Mouse (Mus musculus) limb, embryonic 14.5 days (tissue): ENCODE data around the gene Cox8c. TPM values are rescaled to one million over a fixed set of nuclear protein-coding genes. Genes with fewer than 3 reads are reported as not detected.

Experiments
- ATAC-seq: fragments of 200-750 bp; cut with Nextera tagmentation; 2 replicates; pipeline ENCODE4 v1.8.0; 2017; ENCODE audit warnings: low read depth, moderate number of reproducible peaks, moderate TSS enrichment; ENCODE audit not compliant: low FRiP score
- DNase-seq: peaks from one replicate; pipeline ENCODE4 v3.0.0-alpha.2; 2015; ENCODE audit warnings: low spot score
- H3K27ac ChIP-seq: fragments of 300-500 bp; sonication (generic); replicated peaks from 2 replicates; pipeline ENCODE4 v1.5.1; 2014; ENCODE audit warnings: low read depth, mild to moderate bottlenecking, low read length, moderate library complexity, mixed read lengths
- H3K27me3 ChIP-seq: fragments of 300-500 bp; sonication (generic); 2 replicates; pipeline ENCODE4 v1.6.1; 2014; ENCODE audit warnings: low read length, mixed read lengths; ENCODE audit not compliant: control insufficient read depth, insufficient read depth
- H3K36me3 ChIP-seq: fragments of 300-500 bp; sonication (generic); 2 replicates; pipeline ENCODE4 v1.6.1; 2014; ENCODE audit warnings: mild to moderate bottlenecking, low read length, moderate library complexity, mixed read lengths; ENCODE audit not compliant: control insufficient read depth, insufficient read depth
- H3K4me1 ChIP-seq: fragments of 300-500 bp; sonication (generic); 2 replicates; pipeline ENCODE4 v1.6.1; 2014; ENCODE audit warnings: antibody characterized with exemption, low read length, mixed read lengths; ENCODE audit not compliant: control insufficient read depth, insufficient read depth
- H3K4me2 ChIP-seq: fragments of 300-500 bp; sonication (generic); replicated peaks from 2 replicates; pipeline ENCODE4 v1.6.1; 2014; ENCODE audit warnings: low read depth, mild to moderate bottlenecking, low read length, moderate library complexity; ENCODE audit not compliant: severe bottlenecking
- H3K4me3 ChIP-seq: fragments of 300-500 bp; sonication (generic); replicated peaks from 2 replicates; pipeline ENCODE4 v1.5.1; 2014; ENCODE audit warnings: low read length
- H3K9ac ChIP-seq: fragments of 300-500 bp; sonication (generic); 2 replicates; pipeline ENCODE4 v1.6.1; 2014; ENCODE audit warnings: mild to moderate bottlenecking, low read depth, low read length, moderate library complexity; ENCODE audit not compliant: severe bottlenecking
- H3K9me3 ChIP-seq: fragments of 300-500 bp; sonication (generic); 2 replicates; pipeline ENCODE4 v1.6.1; 2016; ENCODE audit warnings: low read length; ENCODE audit not compliant: control insufficient read depth
- POLR2A ChIP-seq: fragments of 200-500 bp; IDR thresholded peaks from 2 replicates; pipeline ENCODE4 v1.8.0; 2012; ENCODE audit warnings: inconsistent platforms, mild to moderate bottlenecking, moderate library complexity, borderline replicate concordance; ENCODE audit not compliant: insufficient read depth, insufficient read length; ENCODE audit errors: extremely low read depth
- WGBS: fragments of 180-500 bp; shearing (Covaris S2); extraction: QIAGEN DNeasy Blood & Tissue Kit; methylation state at CpG from one replicate; pipeline ENCODE4 v1.1.7; 2014; 5-methylcytosine and 5-hydroxymethylcytosine counted together
- polyA plus RNA-seq, 2 experiments: library from polyadenylated mRNA; depleted of rRNA in 1 of 2; stranded (reverse) in 1 of 2; unstranded in 1 of 2; fragments of >200 nt; fragmentation: Nextera tagmentation in 1 of 2; extraction: Ambion mirVana in 1 of 2; gene quantifications; 2 replicates each; pipeline versions ENCODE4 v1.2.1 to v1.2.3; 2012 to 2014

Cox8c gene
- polyA plus RNA-seq, 2 experiments, result not detected

GRCm38 (mm10) chr12:102908191-102908590 lies 9.1 kb downstream of the Cox8c start:
- H3K27ac ChIP-seq, result no peak overlapping the region
- no peaks in the 10 kb centered on the region for H3K36me3 ChIP-seq
- no peaks in the 10 kb centered on the region for H3K9me3 ChIP-seq
- no peak overlapping the region for H3K4me2 ChIP-seq
- TF ChIP-seq POLR2A, result no peak
- H3K27me3 ChIP-seq, result no peaks in the 10 kb centered on the region
- WGBS, result 43% methylated on average over 3 of the region's 3 CpGs
- H3K4me1 ChIP-seq, result no peaks in the 10 kb centered on the region
- H3K9ac ChIP-seq, result no peak overlapping the region
- ATAC-seq (no peak), DNase-seq (no peak)
- H3K4me3 ChIP-seq, result no peak overlapping the region

- no peaks in the 10 kb centered on the region for H3K9me3 ChIP-seq
- WGBS, result 12% methylated on average over 2 of the region's 2 CpGs
- no peak overlapping the region for H3K9ac ChIP-seq
- H3K4me2 ChIP-seq, result no peak overlapping the region
- no peak for TF ChIP-seq POLR2A
- H3K36me3 ChIP-seq, result no peaks in the 10 kb centered on the region
- H3K4me1 ChIP-seq, result no peaks in the 10 kb centered on the region
- H3K4me3 ChIP-seq, result no peak overlapping the region
- ATAC-seq (no peak), DNase-seq (no peak)
- H3K27ac ChIP-seq, result no peak overlapping the region
- H3K27me3 ChIP-seq, result no peaks in the 10 kb centered on the region
Measured at GRCm38 (mm10) chr12:102916073-102916472, 17.0 kb downstream of the Cox8c start.

GRCm38 (mm10) chr12:102929764-102930163 lies 30.6 kb downstream of the Cox8c start:
- Histone ChIP-seq H3K4me3 (no peak overlapping the region), H3K4me2 (no peak overlapping the region), H3K36me3 (no peaks in the 10 kb centered on the region), H3K27me3 (no peaks in the 10 kb centered on the region), H3K27ac (no peak overlapping the region), H3K9ac (no peak overlapping the region), H3K9me3 (no peaks in the 10 kb centered on the region), H3K4me1 (no peaks in the 10 kb centered on the region)
- no peak for DNase-seq
- no peak for ATAC-seq
- TF ChIP-seq POLR2A, result no peak
- WGBS, result 67% methylated on average over 4 of the region's 4 CpGs

GRCm38 (mm10) chr12:102930335-102930734 lies 31.2 kb downstream of the Cox8c start:
- Histone ChIP-seq H3K4me2 (no peak overlapping the region), H3K4me1 (no peaks in the 10 kb centered on the region), H3K27ac (no peak overlapping the region), H3K36me3 (no peaks in the 10 kb centered on the region), H3K4me3 (no peak overlapping the region), H3K27me3 (no peaks in the 10 kb centered on the region), H3K9me3 (no peaks in the 10 kb centered on the region), H3K9ac (no peak overlapping the region)
- ATAC-seq (no peak), DNase-seq (no peak)
- TF ChIP-seq POLR2A, result no peak
- WGBS, result 57% methylated on average over 1 of the region's 1 CpGs

- Histone ChIP-seq H3K4me3 (no peak overlapping the region), H3K27ac (no peak overlapping the region), H3K27me3 (no peaks in the 10 kb centered on the region), H3K9ac (no peak overlapping the region), H3K4me1 (no peaks in the 10 kb centered on the region), H3K36me3 (no peaks in the 10 kb centered on the region), H3K9me3 (no peaks in the 10 kb centered on the region), H3K4me2 (no peak overlapping the region)
- DNase-seq (no peak), ATAC-seq (no peak)
- WGBS, result 84% methylated on average over 7 of the region's 7 CpGs
- no peak for TF ChIP-seq POLR2A
Measured at GRCm38 (mm10) chr12:102930789-102931188, 31.7 kb downstream of the Cox8c start.

- Histone ChIP-seq H3K27ac (no peak overlapping the region), H3K4me1 (no peaks in the 10 kb centered on the region), H3K9ac (no peak overlapping the region), H3K4me2 (no peak overlapping the region), H3K36me3 (no peaks in the 10 kb centered on the region), H3K9me3 (no peaks in the 10 kb centered on the region), H3K27me3 (no peaks in the 10 kb centered on the region), H3K4me3 (no peak overlapping the region)
- WGBS, result 60% methylated on average over 1 of the region's 1 CpGs
- no peak for TF ChIP-seq POLR2A
- DNase-seq (no peak), ATAC-seq (no peak)
Measured at GRCm38 (mm10) chr12:102935892-102936291, 36.8 kb downstream of the Cox8c start.
